Mouse (Mus musculus) lung, adult 2 months (tissue): ENCODE measurements around the gene Phactr1.

Source experiments
- CTCF ChIP-seq: fragments of 200-500 bp; IDR thresholded peaks from 2 replicates; pipeline ENCODE4 v1.5.1; 2011; ENCODE audit warnings: mild to moderate bottlenecking, low read length, control low read depth; ENCODE audit not compliant: insufficient read depth
- POLR2A ChIP-seq: fragments of 200-500 bp; IDR thresholded peaks from 2 replicates; pipeline ENCODE4 v1.6.1; 2011; ENCODE audit warnings: low read depth, mild to moderate bottlenecking, control low read depth, low read length, borderline replicate concordance; ENCODE audit errors: extremely low read depth

GRCm38 (mm10) chr13:42890651-42891050 lies 210.2 kb downstream of the Phactr1 start:
- TF ChIP-seq POLR2A: no peak
- no peak for TF ChIP-seq CTCF
